Mouse (Mus musculus): ENCODE data around the gene Plau.

- TF ChIP-seq CTCF (IDR thresholded peaks at IDR 0.05; ENCODE audit: insufficient read depth, low read length) (no peak), POLR2A (IDR thresholded peaks at IDR 0.05; ENCODE audit: borderline replicate concordance, extremely low read depth, low read depth, low read length) (no peak)
Observed at GRCm38 (mm10) chr14:20846214-20846613, 9.8 kb downstream of the Plau start.

Measured in lung, adult 2 months (tissue).